Mouse (Mus musculus): ENCODE results near the gene Gm17428.

- no peak for TF ChIP-seq CTCF (conservative IDR thresholded peaks at IDR 0.05; ENCODE audit: low read length)
- TF ChIP-seq POU5F1 (IDR thresholded peaks at IDR 0.05; ENCODE audit: borderline replicate concordance, low read length) = no peak
These were observed 18.2 kb upstream of the Gm17428 start for GRCm38 (mm10) chr14:54958503-54958902.
